Mouse (Mus musculus) frontal cortex, postnatal 14 days (tissue): ENCODE measurements around the gene Wasf3.
"Not testable (repeated sequence)": the region's sequence is repeated elsewhere in the genome, so short reads cannot be mapped to it uniquely, and the experiment has no call there.

ENCODE experiments used
- DNase-seq, 2 experiments: peaks; one replicate each; pipeline ENCODE4 v3.0.0; 2022; ENCODE audit warnings: low spot score in 2 of 2

Gene Wasf3

GRCm38 (mm10) chr5:146440273-146440672, 55.5 kb downstream of the Wasf3 start:
- no peak for DNase-seq

GRCm38 (mm10) chr5:146442767-146443166, 58.0 kb downstream of the Wasf3 start:
- DNase-seq: no peak

GRCm38 (mm10) chr5:146446633-146447032, 61.8 kb downstream of the Wasf3 start:
- DNase-seq: no peak

GRCm38 (mm10) chr5:146451592-146452254, 66.9 kb downstream of the Wasf3 start:
- no peak for DNase-seq

- no peak for DNase-seq
These were observed 68.8 kb downstream of the Wasf3 start for GRCm38 (mm10) chr5:146453556-146453955.

- no peak for DNase-seq
These were observed 76.8 kb downstream of the Wasf3 start for GRCm38 (mm10) chr5:146461612-146462011.

GRCm38 (mm10) chr5:146466663-146467062, 81.9 kb downstream of the Wasf3 start:
- no peak for DNase-seq

- no peak for DNase-seq
These were observed 83.5 kb downstream of the Wasf3 start for GRCm38 (mm10) chr5:146468311-146468710.

- DNase-seq: no peak
These were observed 86.0 kb downstream of the Wasf3 start for GRCm38 (mm10) chr5:146470821-146471220.

GRCm38 (mm10) chr5:146471311-146471710, 86.5 kb downstream of the Wasf3 start:
- DNase-seq: no peak

- no peak for DNase-seq
These were observed 87.0 kb downstream of the Wasf3 start for GRCm38 (mm10) chr5:146471821-146472220.

- peak in 1 of 2 experiments; percentile 53 for DNase-seq
These were observed 94.8 kb downstream of the Wasf3 start for GRCm38 (mm10) chr5:146479564-146479963.

- not testable (repeated sequence) for DNase-seq
These were observed 96.9 kb downstream of the Wasf3 start, which contains the start of gene Gm6408 for GRCm38 (mm10) chr5:146481665-146482064. TSS of gene Gm6408 (plus strand) at chr5:146481965.

GRCm38 (mm10) chr5:146488959-146489358, 104.2 kb downstream of the Wasf3 start:
- peak in 1 of 2 experiments; percentile 46 for DNase-seq

- DNase-seq: not testable (repeated sequence)
These were observed 106.3 kb downstream of the Wasf3 start, which contains the start of gene Gm6370 for GRCm38 (mm10) chr5:146491063-146491462. TSS of gene Gm6370 (plus strand) at chr5:146491363.

- DNase-seq: not testable (repeated sequence)
These were observed 117.3 kb downstream of the Wasf3 start, which contains the start of gene 4930449I24Rik for GRCm38 (mm10) chr5:146502099-146502498. TSS of gene 4930449I24Rik (plus strand) at chr5:146502399.

GRCm38 (mm10) chr5:146513823-146514222, 129.0 kb downstream of the Wasf3 start, which contains the start of gene Gm3402:
TSS of gene Gm3402 (plus strand) at chr5:146514123.
- not testable (repeated sequence) for DNase-seq
